ENCODE assay signal across 8 mouse cellular contexts in genomic region chr1:172632451-172633326, GRCm38 (mm10). TPM values are rescaled to one million over a fixed set of nuclear protein-coding genes. Genes with fewer than 3 reads are reported as not detected.
A peak's percentile ranks its signal among the peaks of the same experiment; 100 is the strongest.
DNase-seq lines count a peak whose midpoint lies in the region; ATAC-seq and TF ChIP-seq lines count a peak whose summit lies in the region.

Dusp23 (minus strand) TSS chr1:172632962.

- H3K9me3 ChIP-seq in hindbrain, postnatal 0 days (ENCODE audit: low read length): no peaks in the 10 kb centered on the region

- peak; percentile 94 for ATAC-seq in common myeloid progenitor, adult 5-6 weeks (replicated peaks; ENCODE audit: low read depth, poor library complexity, severe bottlenecking)
- ATAC-seq in hindbrain, postnatal 0 days: peak; percentile 98
- ATAC-seq in megakaryocyte, adult 5-6 weeks (ENCODE audit: poor library complexity, severe bottlenecking): peak; percentile 89

- intact Hi-C loops in gastrocnemius, adult 2 months (cut with DNase I): loop anchor here (1.0 to 5.0 kb wide), 2 partner anchors 104 to 225 kb away; no protein-coding TSS in a partner anchor
- intact Hi-C loops in left cerebral cortex, adult 2 months (cut with DNase I): loop anchor here (1.0 to 5.0 kb wide), 4 partner anchors 16 to 765 kb away; no protein-coding TSS in a partner anchor

- no peaks in the 10 kb centered on the region for H3K27me3 ChIP-seq in hindbrain, postnatal 0 days (ENCODE audit: insufficient read depth, low read length)

- TF ChIP-seq CTCF in gastrocnemius, adult 2 months (IDR thresholded peaks at IDR 0.05): no peak; the same call in none of the 2 replicates
- peak; percentile 97 for TF ChIP-seq CTCF in hindbrain, postnatal 0 days (IDR thresholded peaks at IDR 0.05; ENCODE audit: low read depth)
- peak; percentile 100 for TF ChIP-seq CTCF in left cerebral cortex, adult 2 months (IDR thresholded peaks at IDR 0.05)

- H3K4me1 ChIP-seq in hindbrain, postnatal 0 days (ENCODE audit: insufficient read depth, low read length): no peaks in the 10 kb centered on the region

- H3K4me3 ChIP-seq in gastrocnemius, adult 2 months: peak within 1 kb of the TSS; percentile 86
- peak within 1 kb of the TSS; percentile 77 for H3K4me3 ChIP-seq in hindbrain, postnatal 0 days (ENCODE audit: low read length)
- peak within 1 kb of the TSS; percentile 86 for H3K4me3 ChIP-seq in left cerebral cortex, adult 2 months

- peak within 1 kb of the TSS; percentile 60 for H3K9ac ChIP-seq in hindbrain, postnatal 0 days (replicated peaks; ENCODE audit: low read length)

- H3K36me3 ChIP-seq in hindbrain, postnatal 0 days (ENCODE audit: insufficient read depth, low read length): no peaks in the 10 kb centered on the region

- H3K4me2 ChIP-seq in hindbrain, postnatal 0 days (ENCODE audit: low read depth, low read length): peak within 1 kb of the TSS; percentile 92

- peak within 1 kb of the TSS; percentile 96 for H3K27ac ChIP-seq in gastrocnemius, adult 2 months
- peak within 1 kb of the TSS; percentile 84 for H3K27ac ChIP-seq in hindbrain, postnatal 0 days
- H3K27ac ChIP-seq in left cerebral cortex, adult 2 months: peak within 1 kb of the TSS; percentile 92

- WGBS in hindbrain, postnatal 0 days: under 1% methylated on average over 53 of the region's 53 CpGs

- DNase-seq in ZHBTc4 (ENCODE audit: low read depth, low spot score): peak; percentile 98
- peak; percentile 99 for DNase-seq in gastrocnemius, adult 2 months
- DNase-seq in hindbrain, postnatal 0 days (ENCODE audit: low spot score): peak; percentile 95
- DNase-seq in left cerebral cortex, adult 2 months (ENCODE audit: extremely low spot score in 1 of 2, low spot score in 2 of 2): peak; percentile 90
- DNase-seq in right cerebral cortex, adult 2 months (ENCODE audit: low spot score in 2 of 2): peak; percentile 90 to 92
- DNase-seq in urinary bladder, postnatal 14 days (ENCODE audit: low spot score): peak; percentile 98

RNA-seq across cellular contexts. Expression of gene Dusp23, which starts in this region (rescaled TPM):
- total RNA-seq in common myeloid progenitor, adult 5-6 weeks (2017): 0.82 and 2.6 TPM in 2 replicates
- 10 to 100 TPM; 32.4 to 33.4 TPM for total RNA-seq in gastrocnemius, adult 2 months (2021)
- 2.4 and 3.8 TPM in 2 replicates for total RNA-seq in hindbrain, postnatal 0 days (2014; rRNA removed)
- polyA plus RNA-seq in hindbrain, postnatal 0 days (2015; fragmentation: Nextera tagmentation; extraction: Ambion mirVana): 8.8 and 9.0 TPM in 2 replicates
- 1 to 10 TPM; 4.4 to 5.7 TPM for total RNA-seq in left cerebral cortex, adult 2 months (2021)
- 8.6 and 11.1 TPM in 2 replicates for total RNA-seq in megakaryocyte, adult 5-6 weeks (2015)
- 0.37 and 1.3 TPM in 2 replicates for total RNA-seq in megakaryocyte, adult 5-6 weeks (2017)

Comparison
In these comparisons a context has a peak if more than half of its experiments do, and no peak if none do; other contexts are left out.
1. Peak in every context shown above with its lines: DNase-seq, ATAC-seq, H3K4me3 ChIP-seq and H3K27ac ChIP-seq.